Mouse (Mus musculus): ENCODE results near the gene Gm4846.
"Not testable (repeated sequence)": the region's sequence is repeated elsewhere in the genome, so short reads cannot be mapped to it uniquely, and the experiment has no call there.

Gene Gm4846

DNA sequence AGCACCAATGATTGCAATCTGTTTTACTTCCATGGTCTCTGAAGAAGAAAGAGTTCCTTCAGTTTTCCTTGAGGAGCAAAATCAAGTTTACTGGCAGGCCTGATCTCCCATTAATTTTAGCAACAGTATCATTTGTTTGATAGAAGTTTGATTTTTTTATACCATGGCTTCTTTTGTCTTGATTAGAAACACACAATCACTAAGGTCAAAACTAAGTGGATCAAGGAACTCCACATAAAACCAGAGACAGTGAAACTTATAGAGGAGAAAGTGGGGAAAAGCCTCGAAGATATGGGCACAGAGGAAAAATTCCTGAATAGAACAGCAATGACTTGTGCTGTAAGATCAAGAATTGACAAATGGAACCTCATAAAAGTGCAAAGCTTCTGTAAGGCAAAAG, at the start of gene Gm4846:
Gm4846 (minus strand) TSS at position 101 of the 400 bp plus-strand sequence.
- not testable (repeated sequence) for DNase-seq (ENCODE audit: low spot score)

DNA sequence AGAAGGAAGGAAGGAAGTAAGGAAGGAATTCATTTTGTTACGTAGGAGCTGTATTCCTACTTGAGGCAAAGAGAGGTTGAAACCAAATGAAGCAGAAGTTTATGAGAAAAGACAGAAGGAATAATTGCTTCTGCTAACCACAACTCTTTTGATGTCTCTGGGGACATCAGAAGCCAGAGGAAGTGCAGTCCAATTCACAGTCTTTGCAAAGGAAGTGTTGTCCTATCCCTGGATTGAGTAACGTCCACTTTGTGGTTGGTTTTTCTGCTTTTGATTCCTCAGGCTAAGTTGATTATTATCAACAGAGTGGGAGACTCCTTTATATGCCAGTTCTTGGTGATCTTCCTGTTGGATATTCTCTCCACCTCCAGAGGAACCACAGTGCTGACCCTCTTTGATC, 34.1 kb upstream of the Gm4846 start:
- DNase-seq (ENCODE audit: low spot score), result not testable (repeated sequence)

DNA sequence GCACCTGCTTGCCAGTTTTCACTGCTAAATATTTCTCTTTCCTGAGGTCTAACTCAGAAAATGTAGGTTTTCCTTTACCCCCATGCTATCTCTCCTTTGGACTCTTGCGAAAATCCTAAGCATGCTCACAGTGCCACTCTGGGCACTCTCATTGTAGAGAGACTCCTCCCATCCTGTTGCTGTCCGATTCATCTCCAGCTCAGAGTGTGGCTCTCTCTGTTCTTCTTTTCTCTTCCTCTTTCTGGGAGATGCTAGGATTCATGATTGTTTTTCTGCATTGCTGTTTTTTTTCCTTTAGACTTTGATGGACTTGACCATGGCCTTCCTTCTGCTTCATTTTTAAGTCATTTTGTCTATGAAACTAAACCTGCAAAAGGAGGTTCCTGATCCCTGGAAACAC, 27.3 kb upstream of the Gm4846 start:
- DNase-seq (ENCODE audit: low spot score), result not testable (repeated sequence)

DNA sequence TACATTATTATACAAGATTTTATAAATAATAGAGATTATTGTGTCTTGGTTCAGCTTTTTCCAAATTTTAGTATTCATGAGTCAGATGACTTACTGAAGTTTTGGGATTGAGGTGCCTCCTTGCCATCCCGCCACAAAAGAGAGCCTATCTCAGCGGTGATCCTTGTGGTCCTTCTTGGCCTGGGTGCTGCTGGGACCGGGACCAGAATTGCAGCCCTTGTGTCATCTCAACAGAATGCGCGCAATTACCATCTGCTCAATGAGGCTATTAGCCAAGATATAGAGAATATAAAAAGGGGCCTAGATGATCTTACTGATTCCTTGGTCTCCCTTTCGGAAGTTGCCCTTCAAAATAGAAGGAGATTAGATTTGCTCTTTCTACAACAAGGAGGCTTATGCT, 22.2 kb upstream of the Gm4846 start:
- DNase-seq (ENCODE audit: low spot score), result not testable (repeated sequence)

- DNase-seq (ENCODE audit: low spot score), result no peak
These were observed 19.2 kb upstream of the Gm4846 start for GRCm38 (mm10) chr1:166516556-166516955.

- not testable (repeated sequence) for DNase-seq (ENCODE audit: low spot score)
These were observed 6.8 kb upstream of the Gm4846 start for GRCm38 (mm10) chr1:166504206-166504605.

DNA sequence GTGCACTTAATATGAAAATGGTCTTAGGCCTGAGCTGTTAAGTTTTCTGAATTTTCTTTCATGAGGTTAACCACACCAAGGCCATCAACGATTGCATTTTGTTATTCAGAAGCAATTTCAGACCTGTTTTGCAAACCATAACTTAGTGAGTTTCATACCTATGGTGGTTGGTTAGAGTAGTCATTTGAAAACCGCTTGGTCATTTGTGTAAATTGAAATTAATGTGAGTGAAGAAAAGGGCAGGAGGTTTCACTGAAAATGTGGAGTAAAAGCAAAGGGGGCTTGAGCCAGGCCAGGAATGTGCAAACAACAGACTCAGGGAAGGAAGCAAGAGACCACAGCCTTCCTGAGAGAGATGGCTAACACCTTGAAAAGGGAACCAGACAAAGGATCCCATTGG, 17.9 kb downstream of the Gm4846 start:
- no peak for DNase-seq (ENCODE audit: low spot score)

- DNase-seq (ENCODE audit: low spot score), result no peak
These were observed 30.2 kb downstream of the Gm4846 start for GRCm38 (mm10) chr1:166467172-166467571.

DNA sequence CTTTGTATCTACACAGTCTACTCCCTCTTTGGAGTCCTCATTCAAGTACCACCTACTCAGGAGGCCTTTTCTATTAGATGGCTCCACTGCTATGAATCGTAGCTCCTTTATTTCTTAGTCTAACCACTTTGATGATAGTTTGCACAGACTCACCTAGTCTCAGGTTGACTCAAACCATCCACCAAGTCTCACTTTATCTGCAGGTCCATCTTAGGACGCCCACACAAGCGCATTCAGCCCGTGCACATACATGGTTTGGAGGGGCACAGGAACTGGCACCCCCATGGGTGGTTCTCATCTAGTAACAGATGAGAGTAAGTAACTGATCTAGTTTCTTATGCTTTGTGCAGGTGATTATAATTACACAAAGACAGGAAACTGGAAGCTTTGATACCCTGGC, 34.8 kb downstream of the Gm4846 start:
- no peak for DNase-seq (ENCODE audit: low spot score)

GRCm38 (mm10) chr1:166441992-166442391, 55.4 kb downstream of the Gm4846 start:
- DNase-seq (ENCODE audit: low spot score), result no peak

GRCm38 (mm10) chr1:166439426-166439825, 58.0 kb downstream of the Gm4846 start:
- no peak for DNase-seq (ENCODE audit: low spot score)
